Mouse (Mus musculus): ENCODE data around the gene Lemd2.

DNA sequence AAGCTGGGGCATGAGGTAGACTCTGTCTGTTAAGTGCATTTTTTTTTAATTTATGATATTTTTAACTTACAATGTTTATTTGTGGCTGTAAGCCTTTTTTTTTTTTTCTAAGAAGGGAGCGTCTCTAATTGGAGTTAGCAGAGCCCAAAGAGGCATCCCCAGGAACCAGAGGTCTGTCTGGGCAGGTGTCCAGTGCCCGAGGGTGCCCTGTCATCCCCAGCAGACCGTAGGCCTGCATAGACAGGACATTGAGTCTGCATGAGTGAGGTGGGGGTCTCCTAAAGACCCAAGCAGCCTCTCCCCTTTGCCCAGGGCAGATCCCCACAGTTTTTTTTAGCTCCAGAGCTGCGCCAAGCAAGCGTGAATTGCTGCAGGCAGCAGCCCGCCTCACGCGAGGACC is 48.5 kb downstream of the Lemd2 start:
- no peak for TF ChIP-seq POLR2A (IDR thresholded peaks at IDR 0.05; ENCODE audit: low read depth, low read length)
- no peak for TF ChIP-seq CTCF (conservative IDR thresholded peaks at IDR 0.05; ENCODE audit: insufficient read depth, insufficient read length, low read depth, low read length)
